Mouse (Mus musculus): ENCODE results near the gene Sirt6. TPM values are rescaled to one million over a fixed set of nuclear protein-coding genes. Genes with fewer than 3 reads are reported as not detected.
A peak's percentile ranks its signal among the peaks of the same experiment; 100 is the strongest.

Gene Sirt6
- polyA plus RNA-seq, 1 experiment from 2014 or later: 41.7 TPM

- Histone ChIP-seq H3K4me3 (no peak overlapping the region), H3K9ac (no peak overlapping the region), H3K4me2 (no peak overlapping the region), H3K9me3 (no peaks in the 10 kb centered on the region), H3K27ac (peak overlapping the region; percentile 75; the same call in 1 of the 2 replicates), H3K36me3 (no peaks in the 10 kb centered on the region), H3K4me1 (peaks cover 67% of the 10 kb centered on the region), H3K27me3 (0 out of 2 replicates have a peak, but pooled peaks cover 2% of the 10 kb centered on the region)
- 52% methylated on average over 10 of the region's 10 CpGs for WGBS
- no peak for ATAC-seq (ENCODE audit: insufficient number of reproducible peaks, low FRiP score, low TSS enrichment, low read depth)
Observed at GRCm38 (mm10) chr10:81600096-81600495, 27.5 kb downstream of the Sirt6 start.

- no peak overlapping the region for H3K4me2 ChIP-seq
- no peaks in the 10 kb centered on the region for H3K36me3 ChIP-seq
- no peak overlapping the region for H3K27ac ChIP-seq
- 61% methylated on average over 5 of the region's 5 CpGs for WGBS
- H3K4me1 ChIP-seq: peaks cover 65% of the 10 kb centered on the region
- 0 out of 2 replicates have a peak, but pooled peaks cover 2% of the 10 kb centered on the region for H3K27me3 ChIP-seq
- no peak overlapping the region for H3K4me3 ChIP-seq
- H3K9me3 ChIP-seq: no peaks in the 10 kb centered on the region
- ATAC-seq (ENCODE audit: insufficient number of reproducible peaks, low FRiP score, low TSS enrichment, low read depth): no peak
- H3K9ac ChIP-seq: no peak overlapping the region
Observed at GRCm38 (mm10) chr10:81599630-81600029, 28.0 kb downstream of the Sirt6 start.

- H3K36me3 ChIP-seq: no peaks in the 10 kb centered on the region
- peaks cover 5% of the 10 kb centered on the region; the same call in 1 of the 2 replicates for H3K27me3 ChIP-seq
- H3K27ac ChIP-seq: no peak overlapping the region
- ATAC-seq (ENCODE audit: insufficient number of reproducible peaks, low FRiP score, low TSS enrichment, low read depth): no peak
- no peak overlapping the region for H3K4me2 ChIP-seq
- no peaks in the 10 kb centered on the region for H3K9me3 ChIP-seq
- 37% methylated on average over 6 of the region's 6 CpGs for WGBS
- no peak overlapping the region for H3K9ac ChIP-seq
- H3K4me1 ChIP-seq: peaks cover 62% of the 10 kb centered on the region
- no peak overlapping the region for H3K4me3 ChIP-seq
Observed at GRCm38 (mm10) chr10:81598871-81599270, 28.7 kb downstream of the Sirt6 start.

- Histone ChIP-seq H3K36me3 (no peaks in the 10 kb centered on the region), H3K27me3 (peaks cover 7% of the 10 kb centered on the region; the same call in 1 of the 2 replicates), H3K9ac (no peak overlapping the region), H3K4me3 (no peak overlapping the region), H3K9me3 (no peaks in the 10 kb centered on the region), H3K27ac (no peak overlapping the region), H3K4me1 (peaks cover 62% of the 10 kb centered on the region), H3K4me2 (no peak overlapping the region)
- 42% methylated on average over 3 of the region's 3 CpGs for WGBS
- ATAC-seq (ENCODE audit: insufficient number of reproducible peaks, low FRiP score, low TSS enrichment, low read depth): no peak
Observed at GRCm38 (mm10) chr10:81598342-81598741, 29.3 kb downstream of the Sirt6 start.

- Histone ChIP-seq H3K27ac (peak overlapping the region; percentile 79), H3K4me1 (peaks cover 54% of the 10 kb centered on the region), H3K9ac (no peak overlapping the region), H3K4me3 (peak overlapping the region; percentile 25), H3K4me2 (peak overlapping the region; percentile 44), H3K9me3 (no peaks in the 10 kb centered on the region), H3K27me3 (peaks cover 7% of the 10 kb centered on the region; the same call in 1 of the 2 replicates), H3K36me3 (no peaks in the 10 kb centered on the region)
- 2% methylated on average over 11 of the region's 12 CpGs for WGBS
- peak; percentile 21; the same call in 1 of the 2 replicates for ATAC-seq (ENCODE audit: insufficient number of reproducible peaks, low FRiP score, low TSS enrichment, low read depth)
Observed at GRCm38 (mm10) chr10:81597137-81597950, 30.3 kb downstream of the Sirt6 start.

GRCm38 (mm10) chr10:81596611-81597010 is 31.0 kb downstream of the Sirt6 start:
- no peaks in the 10 kb centered on the region for H3K36me3 ChIP-seq
- H3K9me3 ChIP-seq: no peaks in the 10 kb centered on the region
- peak overlapping the region; percentile 25 for H3K4me3 ChIP-seq
- H3K4me1 ChIP-seq: peaks cover 52% of the 10 kb centered on the region
- peaks cover 7% of the 10 kb centered on the region; the same call in 1 of the 2 replicates for H3K27me3 ChIP-seq
- whole genome bisulfite sequencing: 5% methylated on average over 10 of the region's 10 CpGs
- ATAC-seq (ENCODE audit: insufficient number of reproducible peaks, low FRiP score, low TSS enrichment, low read depth): no peak
- peak overlapping the region; percentile 26; the same call in 1 of the 2 replicates for H3K9ac ChIP-seq
- peak overlapping the region; percentile 44 for H3K4me2 ChIP-seq
- peak overlapping the region; percentile 79 for H3K27ac ChIP-seq

- Histone ChIP-seq H3K4me3 (no peak overlapping the region), H3K36me3 (no peaks in the 10 kb centered on the region), H3K9ac (no peak overlapping the region), H3K9me3 (no peaks in the 10 kb centered on the region), H3K27me3 (peaks cover 7% of the 10 kb centered on the region; the same call in 1 of the 2 replicates), H3K4me2 (no peak overlapping the region), H3K4me1 (peaks cover 44% of the 10 kb centered on the region), H3K27ac (no peak overlapping the region)
- WGBS: 20% methylated on average over 5 of the region's 5 CpGs
- no peak for ATAC-seq (ENCODE audit: insufficient number of reproducible peaks, low FRiP score, low TSS enrichment, low read depth)
Observed at GRCm38 (mm10) chr10:81595599-81595998, 32.0 kb downstream of the Sirt6 start.

- Histone ChIP-seq H3K36me3 (peaks cover 16% of the 10 kb centered on the region; the same call in 1 of the 2 replicates), H3K9me3 (no peaks in the 10 kb centered on the region), H3K4me2 (no peak overlapping the region), H3K4me1 (peaks cover 38% of the 10 kb centered on the region), H3K9ac (no peak overlapping the region), H3K4me3 (no peak overlapping the region), H3K27ac (no peak overlapping the region), H3K27me3 (peaks cover 7% of the 10 kb centered on the region; the same call in 1 of the 2 replicates)
- ATAC-seq (ENCODE audit: insufficient number of reproducible peaks, low FRiP score, low TSS enrichment, low read depth): no peak
- WGBS: 77% methylated on average over 18 of the region's 18 CpGs
Observed at GRCm38 (mm10) chr10:81593935-81594334, 33.7 kb downstream of the Sirt6 start.

- peaks cover 37% of the 10 kb centered on the region for H3K4me1 ChIP-seq
- no peak overlapping the region for H3K27ac ChIP-seq
- 51% methylated on average over 4 of the region's 4 CpGs for WGBS
- H3K27me3 ChIP-seq: peaks cover 7% of the 10 kb centered on the region; the same call in 1 of the 2 replicates
- H3K36me3 ChIP-seq: peaks cover 24% of the 10 kb centered on the region
- H3K9me3 ChIP-seq: no peaks in the 10 kb centered on the region
- H3K4me2 ChIP-seq: no peak overlapping the region
- no peak for ATAC-seq (ENCODE audit: insufficient number of reproducible peaks, low FRiP score, low TSS enrichment, low read depth)
- no peak overlapping the region for H3K9ac ChIP-seq
- H3K4me3 ChIP-seq: no peak overlapping the region
Observed at GRCm38 (mm10) chr10:81593223-81593622, 34.4 kb downstream of the Sirt6 start.

GRCm38 (mm10) chr10:81592631-81593030 is 35.0 kb downstream of the Sirt6 start:
- H3K27ac ChIP-seq: no peak overlapping the region
- WGBS: 75% methylated on average over 7 of the region's 7 CpGs
- H3K9me3 ChIP-seq: no peaks in the 10 kb centered on the region
- peaks cover 31% of the 10 kb centered on the region for H3K4me1 ChIP-seq
- no peak overlapping the region for H3K4me3 ChIP-seq
- H3K4me2 ChIP-seq: no peak overlapping the region
- no peak for ATAC-seq (ENCODE audit: insufficient number of reproducible peaks, low FRiP score, low TSS enrichment, low read depth)
- H3K36me3 ChIP-seq: peaks cover 28% of the 10 kb centered on the region
- peaks cover 7% of the 10 kb centered on the region; the same call in 1 of the 2 replicates for H3K27me3 ChIP-seq
- H3K9ac ChIP-seq: no peak overlapping the region

- peaks cover 36% of the 10 kb centered on the region for H3K36me3 ChIP-seq
- no peaks in the 10 kb centered on the region for H3K9me3 ChIP-seq
- no peak overlapping the region for H3K9ac ChIP-seq
- no peak overlapping the region for H3K27ac ChIP-seq
- WGBS: 51% methylated on average over 9 of the region's 9 CpGs
- ATAC-seq (ENCODE audit: insufficient number of reproducible peaks, low FRiP score, low TSS enrichment, low read depth): no peak
- H3K4me2 ChIP-seq: no peak overlapping the region
- H3K4me3 ChIP-seq: no peak overlapping the region
- H3K27me3 ChIP-seq: peaks cover 10% of the 10 kb centered on the region; the same call in 1 of the 2 replicates
- H3K4me1 ChIP-seq: peaks cover 23% of the 10 kb centered on the region
Observed at GRCm38 (mm10) chr10:81591846-81592245, 35.8 kb downstream of the Sirt6 start.

- ATAC-seq (ENCODE audit: insufficient number of reproducible peaks, low FRiP score, low TSS enrichment, low read depth): no peak
- Histone ChIP-seq H3K27ac (no peak overlapping the region), H3K4me3 (no peak overlapping the region), H3K9me3 (no peaks in the 10 kb centered on the region), H3K4me2 (no peak overlapping the region), H3K27me3 (peaks cover 6% of the 10 kb centered on the region; the same call in 1 of the 2 replicates), H3K4me1 (peaks cover 5% of the 10 kb centered on the region; the same call in 1 of the 2 replicates), H3K36me3 (peaks cover 62% of the 10 kb centered on the region), H3K9ac (no peak overlapping the region)
- WGBS: 76% methylated on average over 7 of the region's 7 CpGs
Observed at GRCm38 (mm10) chr10:81588739-81589138, 38.9 kb downstream of the Sirt6 start.
